Mouse (Mus musculus) limb, embryonic 13.5 days (tissue): ENCODE measurements around the gene Fhit. TPM values are rescaled to one million over a fixed set of nuclear protein-coding genes. Genes with fewer than 3 reads are reported as not detected.
"Not testable (repeated sequence)": the region's sequence is repeated elsewhere in the genome, so short reads cannot be mapped to it uniquely, and the experiment has no call there.

ENCODE experiments used
- ATAC-seq: fragments of 200-750 bp; cut with Nextera tagmentation; 2 replicates; pipeline ENCODE4 v1.8.0; 2017; ENCODE audit warnings: low read depth, moderate number of reproducible peaks, moderate TSS enrichment; ENCODE audit not compliant: low FRiP score
- H3K27ac ChIP-seq: fragments of 300-500 bp; sonication (generic); 2 replicates; pipeline ENCODE4 v1.5.1; 2015; ENCODE audit warnings: inconsistent platforms, mild to moderate bottlenecking, moderate library complexity
- H3K27me3 ChIP-seq: fragments of 300-500 bp; sonication (generic); 2 replicates; pipeline ENCODE4 v1.6.1; 2015; ENCODE audit warnings: mild to moderate bottlenecking, inconsistent platforms
- H3K36me3 ChIP-seq: fragments of 300-500 bp; sonication (generic); 2 replicates; pipeline ENCODE4 v1.6.1; 2015; ENCODE audit warnings: inconsistent platforms, mild to moderate bottlenecking, moderate library complexity
- H3K4me1 ChIP-seq: fragments of 300-500 bp; sonication (generic); 2 replicates; pipeline ENCODE4 v1.6.1; 2015; ENCODE audit warnings: inconsistent platforms
- H3K4me2 ChIP-seq: fragments of 300-500 bp; sonication (generic); replicated peaks from 2 replicates; pipeline ENCODE4 v1.6.1; 2015; ENCODE audit warnings: inconsistent platforms, mild to moderate bottlenecking, moderate library complexity
- H3K4me3 ChIP-seq: fragments of 300-500 bp; sonication (generic); 2 replicates; pipeline ENCODE4 v1.5.1; 2015; ENCODE audit warnings: moderate library complexity, mild to moderate bottlenecking, inconsistent platforms
- H3K9ac ChIP-seq: fragments of 300-500 bp; sonication (generic); 2 replicates; pipeline ENCODE4 v1.6.1; 2015; ENCODE audit warnings: mild to moderate bottlenecking, inconsistent platforms
- H3K9me3 ChIP-seq: fragments of 300-500 bp; sonication (generic); 2 replicates; pipeline ENCODE4 v1.6.1; 2016; ENCODE audit warnings: inconsistent platforms
- WGBS: fragments of 180-500 bp; shearing (Covaris S2); methylation state at CpG from one replicate; pipeline ENCODE4 v1.1.7; 2015; 5-methylcytosine and 5-hydroxymethylcytosine counted together
- polyA plus RNA-seq: library from polyadenylated mRNA; unstranded; fragments of >200 nt; fragmentation: Nextera tagmentation; extraction: Ambion mirVana; gene quantifications from 2 replicates; pipeline ENCODE4 v1.2.1, GENCODE M21; 2015

Fhit gene
- polyA plus RNA-seq, 1 experiment from 2014 or later = 6.3 TPM

GRCm38 (mm10) chr14:10778721-10779120 is 383.1 kb downstream of the Fhit start:
- no peaks in the 10 kb centered on the region for H3K4me1 ChIP-seq
- WGBS = 85% methylated on average over 2 of the region's 2 CpGs
- H3K27me3 ChIP-seq = no peaks in the 10 kb centered on the region
- ATAC-seq = no peak
- no peaks in the 10 kb centered on the region for H3K36me3 ChIP-seq
- no peak overlapping the region for H3K9ac ChIP-seq
- H3K4me2 ChIP-seq = no peak overlapping the region
- H3K4me3 ChIP-seq = no peak overlapping the region
- no peak overlapping the region for H3K27ac ChIP-seq
- no peaks in the 10 kb centered on the region for H3K9me3 ChIP-seq

- H3K9me3 ChIP-seq, H3K27me3 ChIP-seq, H3K4me3 ChIP-seq, H3K4me1 ChIP-seq, H3K9ac ChIP-seq, H3K36me3 ChIP-seq, ATAC-seq, H3K4me2 ChIP-seq, H3K27ac ChIP-seq: not testable (repeated sequence)
- WGBS = 86% methylated on average over 1 of the region's 1 CpGs
Measured at GRCm38 (mm10) chr14:10754883-10755282, 407.0 kb downstream of the Fhit start.

GRCm38 (mm10) chr14:10738076-10738475 is 423.8 kb downstream of the Fhit start:
- no peaks in the 10 kb centered on the region for H3K4me1 ChIP-seq

GRCm38 (mm10) chr14:10722525-10722924 is 439.3 kb downstream of the Fhit start:
- H3K36me3 ChIP-seq = no peaks in the 10 kb centered on the region

More at GRCm38 (mm10) chr14:10738076-10738475, 423.8 kb downstream of the Fhit start:
- no peak overlapping the region for H3K9ac ChIP-seq
- no peaks in the 10 kb centered on the region for H3K27me3 ChIP-seq
- H3K4me2 ChIP-seq = no peak overlapping the region
- no peak overlapping the region for H3K27ac ChIP-seq
- no peaks in the 10 kb centered on the region for H3K36me3 ChIP-seq
- WGBS = 69% methylated on average over 2 of the region's 2 CpGs
- no peaks in the 10 kb centered on the region for H3K9me3 ChIP-seq
- ATAC-seq = no peak
- no peak overlapping the region for H3K4me3 ChIP-seq

GRCm38 (mm10) chr14:10712916-10713315 is 448.9 kb downstream of the Fhit start:
- 71% methylated on average over 3 of the region's 3 CpGs for WGBS
- no peaks in the 10 kb centered on the region for H3K27me3 ChIP-seq

More at GRCm38 (mm10) chr14:10722525-10722924, 439.3 kb downstream of the Fhit start:
- Histone ChIP-seq H3K4me3 (no peak overlapping the region), H3K9ac (no peak overlapping the region), H3K4me1 (no peaks in the 10 kb centered on the region), H3K4me2 (no peak overlapping the region), H3K27me3 (no peaks in the 10 kb centered on the region), H3K27ac (no peak overlapping the region), H3K9me3 (no peaks in the 10 kb centered on the region)
- no peak for ATAC-seq

GRCm38 (mm10) chr14:10712522-10712881 is 449.3 kb downstream of the Fhit start:
- Histone ChIP-seq H3K9ac (no peak overlapping the region), H3K27me3 (no peaks in the 10 kb centered on the region), H3K27ac (no peak overlapping the region), H3K36me3 (no peaks in the 10 kb centered on the region), H3K4me1 (no peaks in the 10 kb centered on the region), H3K4me3 (no peak overlapping the region), H3K4me2 (no peak overlapping the region), H3K9me3 (no peaks in the 10 kb centered on the region)
- WGBS = 86% methylated on average over 7 of the region's 7 CpGs
- ATAC-seq = no peak

More at GRCm38 (mm10) chr14:10712916-10713315, 448.9 kb downstream of the Fhit start:
- H3K9ac ChIP-seq = no peak overlapping the region
- no peak for ATAC-seq
- no peaks in the 10 kb centered on the region for H3K36me3 ChIP-seq
- no peak overlapping the region for H3K4me3 ChIP-seq
- H3K4me2 ChIP-seq = no peak overlapping the region
- H3K4me1 ChIP-seq = no peaks in the 10 kb centered on the region
- no peaks in the 10 kb centered on the region for H3K9me3 ChIP-seq
- H3K27ac ChIP-seq = no peak overlapping the region

GRCm38 (mm10) chr14:10711841-10712521 is 449.9 kb downstream of the Fhit start:
- ATAC-seq = no peak
- Histone ChIP-seq H3K4me3 (no peak overlapping the region), H3K27ac (no peak overlapping the region), H3K4me1 (no peaks in the 10 kb centered on the region), H3K4me2 (no peak overlapping the region), H3K27me3 (no peaks in the 10 kb centered on the region), H3K9ac (no peak overlapping the region), H3K36me3 (no peaks in the 10 kb centered on the region), H3K9me3 (no peaks in the 10 kb centered on the region)
- WGBS = 87% methylated on average over 5 of the region's 5 CpGs

- H3K9me3 ChIP-seq = no peaks in the 10 kb centered on the region
- no peak overlapping the region for H3K9ac ChIP-seq
- no peaks in the 10 kb centered on the region for H3K36me3 ChIP-seq
- ATAC-seq = no peak
- H3K4me2 ChIP-seq = no peak overlapping the region
- WGBS = 46% methylated on average over 12 of the region's 12 CpGs
- no peaks in the 10 kb centered on the region for H3K4me1 ChIP-seq
- no peaks in the 10 kb centered on the region for H3K27me3 ChIP-seq
- H3K27ac ChIP-seq = no peak overlapping the region
- no peak overlapping the region for H3K4me3 ChIP-seq
Measured at GRCm38 (mm10) chr14:10710796-10711311, 451.0 kb downstream of the Fhit start.

GRCm38 (mm10) chr14:10701707-10702106 is 460.1 kb downstream of the Fhit start:
- H3K4me1 ChIP-seq = no peaks in the 10 kb centered on the region
- no peaks in the 10 kb centered on the region for H3K27me3 ChIP-seq
- H3K9ac ChIP-seq = no peak overlapping the region
- H3K4me2 ChIP-seq = no peak overlapping the region
- H3K36me3 ChIP-seq = no peaks in the 10 kb centered on the region
- H3K27ac ChIP-seq = no peak overlapping the region
- no peaks in the 10 kb centered on the region for H3K9me3 ChIP-seq
- no peak overlapping the region for H3K4me3 ChIP-seq
- WGBS = 29% methylated on average over 2 of the region's 2 CpGs
- ATAC-seq = no peak

- H3K9me3 ChIP-seq = no peaks in the 10 kb centered on the region
- H3K4me3 ChIP-seq = no peak overlapping the region
- H3K36me3 ChIP-seq = no peaks in the 10 kb centered on the region
- no peak for ATAC-seq
- H3K27me3 ChIP-seq = no peaks in the 10 kb centered on the region
- WGBS = 74% methylated on average over 4 of the region's 4 CpGs
- H3K9ac ChIP-seq = no peak overlapping the region
- H3K27ac ChIP-seq = no peak overlapping the region
- no peak overlapping the region for H3K4me2 ChIP-seq
- no peaks in the 10 kb centered on the region for H3K4me1 ChIP-seq
Measured at GRCm38 (mm10) chr14:10680041-10680440, 481.8 kb downstream of the Fhit start.

GRCm38 (mm10) chr14:10679638-10680037 is 482.2 kb downstream of the Fhit start:
- no peaks in the 10 kb centered on the region for H3K36me3 ChIP-seq
- no peak overlapping the region for H3K4me2 ChIP-seq
- H3K9me3 ChIP-seq = no peaks in the 10 kb centered on the region
- no peak overlapping the region for H3K4me3 ChIP-seq
- H3K9ac ChIP-seq = no peak overlapping the region
- no peak for ATAC-seq
- no peaks in the 10 kb centered on the region for H3K4me1 ChIP-seq
- no peaks in the 10 kb centered on the region for H3K27me3 ChIP-seq
- H3K27ac ChIP-seq = no peak overlapping the region

- no peak overlapping the region for H3K27ac ChIP-seq
- no peak overlapping the region for H3K9ac ChIP-seq
- WGBS = 69% methylated on average over 2 of the region's 2 CpGs
- no peak overlapping the region for H3K4me3 ChIP-seq
- ATAC-seq = no peak
- no peaks in the 10 kb centered on the region for H3K9me3 ChIP-seq
- no peaks in the 10 kb centered on the region for H3K27me3 ChIP-seq
- no peaks in the 10 kb centered on the region for H3K4me1 ChIP-seq
- no peak overlapping the region for H3K4me2 ChIP-seq
- H3K36me3 ChIP-seq = no peaks in the 10 kb centered on the region
Measured at GRCm38 (mm10) chr14:10677627-10678026, 484.2 kb downstream of the Fhit start.

- Histone ChIP-seq H3K27me3 (no peaks in the 10 kb centered on the region), H3K4me1 (peaks cover 3% of the 10 kb centered on the region; the same call in 1 of the 2 replicates), H3K36me3 (no peaks in the 10 kb centered on the region), H3K9ac (no peak overlapping the region), H3K4me3 (no peak overlapping the region), H3K4me2 (no peak overlapping the region), H3K9me3 (no peaks in the 10 kb centered on the region), H3K27ac (no peak overlapping the region)
- no peak for ATAC-seq
- 84% methylated on average over 4 of the region's 4 CpGs for WGBS
Measured at GRCm38 (mm10) chr14:10660247-10660646, 501.6 kb downstream of the Fhit start.
